Mouse (Mus musculus) embryonic fibroblast, embryonic 13.5 days (primary cell): Measurements from ENCODE around the gene Anxa2. TPM values are rescaled to one million over a fixed set of nuclear protein-coding genes. Genes with fewer than 3 reads are reported as not detected.

Experiments used
- H3K27ac ChIP-seq: 2 replicates; pipeline ENCODE4 v1.5.1; 2012; ENCODE audit warnings: low read length, control low read depth, inconsistent platforms; ENCODE audit not compliant: insufficient read depth
- H3K4me1 ChIP-seq: 2 replicates; pipeline ENCODE4 v1.6.1; 2011; ENCODE audit warnings: low read length; ENCODE audit not compliant: control insufficient read depth, insufficient read depth
- H3K4me3 ChIP-seq: 2 replicates; pipeline ENCODE4 v1.5.1; 2011; ENCODE audit warnings: mild to moderate bottlenecking, control low read depth, low read length; ENCODE audit not compliant: insufficient read depth
- CTCF ChIP-seq: IDR thresholded peaks from 2 replicates; pipeline ENCODE4 v1.5.1; 2011; ENCODE audit warnings: mild to moderate bottlenecking, control low read depth, low read length, moderate library complexity, borderline replicate concordance; ENCODE audit not compliant: insufficient read depth
- POLR2A ChIP-seq: IDR thresholded peaks from 2 replicates; pipeline ENCODE4 v1.6.1; 2011; ENCODE audit warnings: low read depth, mild to moderate bottlenecking, control low read depth, low read length, moderate library complexity
- polyA plus RNA-seq: library from polyadenylated mRNA; stranded (reverse); fragments of >200 nt; gene quantifications from 2 replicates; pipeline ENCODE4 v1.2.4, GENCODE M21; 2011; ENCODE audit warnings: low read depth; ENCODE audit not compliant: missing spikeins, insufficient read length

Anxa2 gene
- polyA plus RNA-seq: 1,213 and 1,412 TPM in 2 replicates

DNA sequence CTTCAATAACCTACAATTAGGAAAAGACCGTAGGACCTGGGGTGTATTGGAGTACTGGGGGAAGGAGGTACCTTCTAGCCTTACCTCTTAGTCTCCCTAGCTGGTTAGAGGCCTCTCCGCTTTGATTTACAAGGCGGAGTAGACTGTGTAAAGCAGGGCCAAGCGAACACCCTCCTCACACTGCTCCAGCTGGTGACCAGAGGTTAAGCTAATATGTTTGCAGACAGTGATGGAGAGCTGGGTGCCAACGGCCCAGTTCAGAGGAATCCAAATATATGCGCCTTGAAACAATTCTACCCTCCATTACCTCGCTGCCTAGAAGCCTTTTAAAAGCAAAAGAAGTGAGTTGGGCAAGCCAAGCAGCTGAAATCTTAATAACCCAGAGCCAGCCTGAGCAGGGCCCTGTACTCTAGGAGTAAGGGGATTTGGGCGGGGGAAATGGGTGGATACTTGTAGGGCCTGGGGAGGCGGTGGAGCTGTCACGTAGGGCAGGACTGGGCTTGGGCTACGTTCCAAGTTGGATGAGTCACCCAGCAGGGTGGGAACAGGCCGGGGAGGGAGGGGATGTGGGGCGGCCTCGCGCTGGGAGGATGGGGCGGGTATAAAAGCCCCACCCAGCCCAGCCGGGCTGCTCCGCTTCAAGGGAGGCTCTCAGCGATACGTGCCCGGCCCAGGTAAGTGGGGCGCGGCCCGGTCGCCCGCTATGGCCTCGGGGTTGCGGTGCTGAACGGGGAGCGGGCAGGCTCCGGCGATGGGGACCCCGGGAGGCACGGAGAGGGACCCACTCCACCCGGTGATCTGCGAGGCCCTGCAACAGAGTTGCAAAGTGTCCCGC, at the start of gene Anxa2:
Gene Anxa2 (plus strand): TSS at position 555 of the 835 bp plus-strand sequence.
- H3K4me1 ChIP-seq: peaks cover 17% of the 10 kb centered on the region
- peak within 1 kb of the TSS; percentile 70 for H3K4me3 ChIP-seq
- no peak for TF ChIP-seq CTCF
- TF ChIP-seq POLR2A: peak; percentile 89
- peak within 1 kb of the TSS; percentile 93 for H3K27ac ChIP-seq

DNA sequence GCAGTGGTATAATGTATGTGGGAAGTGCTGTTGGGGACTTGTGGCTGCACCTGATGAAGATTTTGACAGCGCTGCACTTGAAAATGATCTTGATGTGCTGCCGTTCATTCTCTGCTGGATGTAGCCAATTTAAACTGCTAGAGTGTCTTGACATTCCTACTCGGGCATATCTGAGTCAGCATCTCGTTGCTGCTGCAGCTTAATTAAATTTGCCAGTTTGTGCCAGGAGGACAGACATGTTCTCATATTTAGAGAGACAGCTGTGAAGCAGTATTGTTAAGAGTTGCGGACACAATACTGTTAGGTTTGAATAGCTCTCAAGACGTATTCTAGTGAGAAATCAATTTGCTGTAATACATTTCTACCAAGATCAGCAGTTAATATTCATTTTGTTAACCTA, 48.7 kb upstream of the Anxa2 start:
- Histone ChIP-seq H3K27ac (no peak overlapping the region), H3K4me3 (no peak overlapping the region), H3K4me1 (no peaks in the 10 kb centered on the region; the same call in 1 of the 2 replicates)
- no peak for TF ChIP-seq POLR2A
- TF ChIP-seq CTCF: no peak

DNA sequence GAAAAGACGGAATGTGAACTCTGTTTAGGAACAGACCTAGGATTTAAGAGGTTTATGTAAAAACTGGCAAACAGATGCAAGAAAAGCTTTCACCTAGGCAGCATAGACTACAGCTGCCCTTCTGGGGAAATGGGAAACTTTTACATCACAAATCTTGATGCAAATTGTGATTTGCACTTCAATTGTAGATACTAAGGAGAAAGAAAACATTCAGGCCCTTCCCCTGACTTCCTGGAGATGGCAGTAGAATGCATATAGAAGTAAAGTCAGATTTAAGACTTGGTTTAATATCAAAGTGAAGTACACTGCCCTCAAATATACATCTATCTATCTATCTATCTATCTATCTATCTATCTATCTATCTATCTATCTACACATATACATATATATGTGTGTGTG, 33.9 kb upstream of the Anxa2 start:
- TF ChIP-seq CTCF: no peak
- no peak for TF ChIP-seq POLR2A
- H3K27ac ChIP-seq: no peak overlapping the region
- no peaks in the 10 kb centered on the region for H3K4me1 ChIP-seq
- no peak overlapping the region for H3K4me3 ChIP-seq

DNA sequence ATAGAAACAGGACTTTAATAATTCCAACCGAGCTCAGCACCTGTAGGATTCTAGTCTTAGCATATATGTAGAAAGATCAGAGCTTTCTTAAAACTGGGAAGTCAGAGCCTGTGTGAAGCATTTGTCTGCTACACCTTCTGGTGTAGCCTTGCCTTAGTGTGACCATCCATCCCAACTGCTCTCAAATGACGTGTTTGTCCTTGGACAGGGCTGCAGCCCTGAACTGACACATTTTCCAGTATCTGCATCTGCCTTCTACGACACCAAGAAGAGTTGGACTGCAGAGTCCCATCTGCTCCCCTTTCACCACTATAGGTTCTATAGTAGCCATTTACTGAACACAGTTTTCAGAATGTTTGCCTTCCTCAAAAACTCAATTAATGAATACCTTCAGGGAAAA, 22.9 kb upstream of the Anxa2 start:
- TF ChIP-seq POLR2A (no peak), CTCF (no peak)
- Histone ChIP-seq H3K27ac (peak overlapping the region; percentile 97; the same call in 1 of the 2 replicates), H3K4me1 (peaks cover 7% of the 10 kb centered on the region)

DNA sequence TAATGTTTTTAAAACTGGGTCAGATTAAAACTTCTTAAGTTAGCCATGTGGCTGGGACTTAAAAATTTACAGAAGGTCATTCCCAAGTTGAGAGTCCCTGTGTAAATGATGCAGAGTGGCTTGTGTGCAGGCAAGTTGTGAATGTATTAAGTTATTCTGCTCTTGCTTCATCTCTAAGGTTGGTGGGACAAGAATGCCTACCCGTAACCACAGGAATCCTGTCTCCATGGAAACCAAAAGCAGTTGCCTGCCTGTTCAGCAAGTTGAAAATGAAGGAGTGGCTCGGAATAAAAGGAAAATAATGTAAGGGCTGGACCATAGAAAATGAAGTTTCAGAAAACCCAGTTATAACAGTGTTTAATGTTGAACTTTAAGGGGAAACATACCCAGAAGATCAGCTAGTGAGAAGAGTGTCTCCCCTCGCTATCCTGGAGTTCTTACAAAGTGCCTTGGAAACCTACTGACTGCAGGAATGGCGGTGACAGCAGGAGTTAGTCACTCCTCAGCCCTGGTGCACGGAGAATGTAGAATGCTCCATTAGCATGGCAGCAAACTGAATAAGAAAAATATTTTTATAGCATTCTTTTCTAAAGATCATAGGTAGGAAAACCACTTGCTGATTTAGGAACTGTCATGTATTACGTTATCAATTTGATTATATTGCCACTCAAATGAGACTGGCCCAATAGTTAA, 21.4 kb upstream of the Anxa2 start:
- no peak for TF ChIP-seq POLR2A

More for the DNA sequence above, 22.9 kb upstream of the Anxa2 start:
- H3K4me3 ChIP-seq: no peak overlapping the region

DNA sequence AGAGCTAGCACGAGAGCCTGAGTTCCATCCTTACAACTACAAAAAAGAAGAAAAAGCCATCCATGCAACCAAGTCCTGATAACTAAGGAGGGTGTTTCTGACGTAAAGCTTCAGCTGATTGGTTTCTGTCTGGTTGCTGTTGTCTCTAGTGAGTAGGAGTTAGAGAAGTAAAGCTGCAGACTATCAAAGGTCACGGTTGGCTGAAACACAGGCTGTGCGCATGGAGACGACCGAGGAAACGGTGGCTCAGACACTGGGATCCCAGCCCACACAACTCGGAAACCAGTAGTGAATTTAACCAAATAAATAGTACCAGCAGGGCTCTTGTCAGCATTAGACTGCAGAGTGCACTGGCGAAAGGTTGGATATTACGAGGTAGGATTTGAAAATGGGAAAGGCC, 18.2 kb upstream of the Anxa2 start:
- Histone ChIP-seq H3K27ac (no peak overlapping the region), H3K4me1 (peaks cover 7% of the 10 kb centered on the region)

More for the DNA sequence above, 21.4 kb upstream of the Anxa2 start:
- peak overlapping the region; percentile 97 for H3K27ac ChIP-seq
- peaks cover 7% of the 10 kb centered on the region for H3K4me1 ChIP-seq
- no peak overlapping the region for H3K4me3 ChIP-seq

DNA sequence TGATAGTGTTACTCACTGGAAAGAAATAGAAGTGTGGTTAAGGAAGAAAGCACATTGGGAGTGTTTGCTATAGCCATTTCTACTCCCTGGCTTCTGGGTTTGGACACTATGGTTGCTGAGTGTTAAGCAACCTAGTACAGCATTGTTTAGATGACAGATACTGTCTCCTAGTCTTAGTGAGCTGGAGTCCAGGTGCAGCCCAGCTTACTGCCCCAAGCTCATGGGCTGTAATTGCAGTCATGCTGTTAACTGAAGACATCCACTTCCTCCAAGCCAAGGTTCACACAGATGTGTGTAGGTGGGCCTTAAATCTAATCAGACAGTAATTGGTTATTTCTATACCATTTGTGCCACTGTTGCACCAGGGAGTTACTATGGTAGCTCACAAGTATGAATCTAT, 17.8 kb upstream of the Anxa2 start:
- H3K27ac ChIP-seq: no peak overlapping the region
- H3K4me1 ChIP-seq: peaks cover 7% of the 10 kb centered on the region
- TF ChIP-seq POLR2A: no peak
- no peak for TF ChIP-seq CTCF
- no peak overlapping the region for H3K4me3 ChIP-seq

More for the DNA sequence above, 18.2 kb upstream of the Anxa2 start:
- TF ChIP-seq POLR2A (no peak), CTCF (no peak)
- H3K4me3 ChIP-seq: no peak overlapping the region

DNA sequence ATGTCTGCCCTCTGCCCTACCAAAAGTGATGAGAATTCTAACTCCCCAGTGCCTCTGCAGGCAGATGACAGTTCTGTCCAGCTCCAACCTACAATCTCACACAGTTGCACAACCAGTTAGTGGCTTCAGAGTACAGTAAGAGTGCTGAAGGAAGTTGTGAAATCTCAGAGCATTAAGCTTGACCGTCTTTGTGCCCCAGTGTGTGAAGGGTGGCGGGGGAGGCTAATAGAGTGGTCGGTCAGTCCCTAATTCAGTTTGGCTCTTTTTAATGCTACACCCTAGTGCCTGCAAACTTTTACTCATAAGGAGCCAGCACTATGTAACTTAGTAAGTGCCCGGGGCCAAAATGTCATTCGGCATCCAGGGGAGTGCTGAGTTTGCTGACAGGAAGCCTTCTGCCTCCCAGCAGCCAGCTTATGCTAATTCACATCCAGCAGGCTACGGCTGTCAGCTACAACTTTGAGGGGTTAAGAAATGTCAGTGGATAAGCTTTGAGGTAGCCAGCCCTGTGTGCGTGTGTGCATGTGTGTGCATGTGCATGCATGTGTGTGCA, 13.5 kb upstream of the Anxa2 start:
- TF ChIP-seq POLR2A: no peak
- no peak for TF ChIP-seq CTCF
- peaks cover 10% of the 10 kb centered on the region for H3K4me1 ChIP-seq
- no peak overlapping the region; the same call in 1 of the 2 replicates for H3K27ac ChIP-seq
- H3K4me3 ChIP-seq: no peak overlapping the region

DNA sequence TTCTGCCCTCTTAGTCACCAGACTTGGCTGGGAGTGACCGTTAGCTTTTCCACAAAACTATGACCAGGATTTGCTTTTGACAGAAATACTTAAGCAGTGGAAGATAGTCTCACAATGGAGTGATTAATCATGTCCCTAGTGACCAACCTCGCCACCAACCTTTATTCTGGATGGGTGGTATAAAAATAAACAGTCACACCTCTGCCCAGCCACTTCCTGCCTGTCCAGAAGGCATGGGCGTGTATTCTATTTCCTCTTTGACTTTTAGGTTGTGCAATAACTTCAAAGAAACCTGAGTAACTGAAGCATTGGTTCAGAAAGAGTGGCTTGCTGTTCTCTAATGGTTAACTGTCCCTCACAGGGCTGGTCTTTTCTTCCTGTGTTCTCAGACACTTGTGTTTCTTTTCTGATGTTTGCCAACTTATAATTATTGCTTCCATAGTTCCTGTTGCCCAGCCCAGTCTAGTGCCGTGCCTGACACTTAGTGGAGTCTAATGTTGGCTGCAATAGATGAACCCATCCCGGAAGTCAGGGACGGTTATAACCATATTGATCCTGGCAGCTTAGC, 10.9 kb upstream of the Anxa2 start:
- Histone ChIP-seq H3K27ac (peak overlapping the region; percentile 83), H3K4me1 (peaks cover 10% of the 10 kb centered on the region), H3K4me3 (no peak overlapping the region)
- TF ChIP-seq CTCF (no peak), POLR2A (no peak)

DNA sequence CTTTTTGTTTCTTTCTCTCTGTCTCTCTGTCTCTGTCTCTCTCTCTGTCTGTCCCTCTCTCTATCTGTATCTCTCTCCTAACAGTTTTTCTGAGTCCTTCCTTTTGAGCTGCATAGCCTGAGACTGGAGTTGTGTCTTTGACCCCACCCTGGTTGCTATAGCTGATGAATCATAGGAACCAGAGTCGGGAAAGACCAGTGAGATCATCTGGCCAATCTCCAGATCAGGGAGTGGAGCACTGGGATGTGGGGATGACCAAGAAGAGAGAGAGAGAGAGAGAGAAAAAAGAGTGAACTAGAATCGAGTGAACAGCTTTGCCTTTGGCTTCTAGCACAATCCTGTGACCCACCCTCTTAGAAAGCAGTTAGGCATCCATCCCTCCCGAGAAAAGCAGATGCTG, 10.2 kb upstream of the Anxa2 start:
- Histone ChIP-seq H3K27ac (peak overlapping the region; percentile 83), H3K4me1 (peaks cover 10% of the 10 kb centered on the region), H3K4me3 (no peak overlapping the region)
- no peak for TF ChIP-seq POLR2A
- TF ChIP-seq CTCF: no peak
